ENCODE assay signal across 12 mouse cellular contexts in genomic region chr7:45928626-45929295, GRCm38 (mm10). TPM values are rescaled to one million over a fixed set of nuclear protein-coding genes. Genes with fewer than 3 reads are reported as not detected.
DNase-seq lines count a peak whose midpoint lies in the region; ATAC-seq and TF ChIP-seq lines count a peak whose summit lies in the region.
"Had no signal": no experiment of that assay in that cellular context is flagged by ENCODE, and none has a peak within 500 bp of the region (broad histone marks: within the 10 kb centered on the region; RNA-seq: fewer than 3 reads in every experiment).

No protein-coding gene starts in this region.

- TF ChIP-seq EP300 in heart, adult 2 months (IDR thresholded peaks at IDR 0.05; ENCODE audit: insufficient read depth, low read depth, low read length) = no peak

- DNase-seq in heart, adult 2 months = no peak
- no peak for DNase-seq in ES-E14 (ENCODE audit: low read depth, low spot score)
- no peak for DNase-seq in thymus, postnatal 36 days
- DNase-seq in MN1 (ENCODE audit: low spot score) = no peak
- no peak for DNase-seq in cerebellum, adult 18-20 months
- DNase-seq: liver, embryonic 13.5 days; right cerebral cortex, adult 18-20 months had no signal

- H3K79me2 ChIP-seq in heart, adult 2 months (replicated peaks; ENCODE audit: control insufficient read depth, insufficient read depth, low read length) = no peaks in the 10 kb centered on the region

- H3K4me1 ChIP-seq in heart, embryonic 13.5 days = peaks cover 7% of the 10 kb centered on the region
- no peaks in the 10 kb centered on the region; the same call in 1 of the 2 replicates for H3K4me1 ChIP-seq in heart, adult 2 months (ENCODE audit: control insufficient read depth, insufficient read depth, low read length)
- no peaks in the 10 kb centered on the region for H3K4me1 ChIP-seq in ES-E14 (ENCODE audit: control insufficient read depth in 2 of 2, insufficient read depth in 2 of 2, low read length in 2 of 2, poor library complexity in 1 of 2)
- peaks cover 7% of the 10 kb centered on the region for H3K4me1 ChIP-seq in forebrain, embryonic 15.5 days
- H3K4me1 ChIP-seq in midbrain, embryonic 12.5 days = no peaks in the 10 kb centered on the region

- H3K36me3 ChIP-seq in heart, embryonic 13.5 days = peaks cover 15% of the 10 kb centered on the region
- no peaks in the 10 kb centered on the region for H3K36me3 ChIP-seq in heart, adult 2 months (ENCODE audit: control insufficient read depth, insufficient read depth, low read length)
- peaks cover 3% of the 10 kb centered on the region; the same call in 1 of the 2 replicates for H3K36me3 ChIP-seq in ES-E14 (ENCODE audit: control insufficient read depth, insufficient read depth, low read length, poor library complexity, severe bottlenecking)
- H3K36me3 ChIP-seq in forebrain, embryonic 15.5 days = no peaks in the 10 kb centered on the region
- H3K36me3 ChIP-seq in midbrain, embryonic 12.5 days = no peaks in the 10 kb centered on the region
- H3K36me3 ChIP-seq: heart, embryonic 15.5 days had no signal

- peak overlapping the region; percentile 34; the same call in 1 of the 2 replicates for H3K4me2 ChIP-seq in heart, embryonic 13.5 days
- H3K4me2 ChIP-seq in forebrain, embryonic 15.5 days (replicated peaks) = 0 out of 2 replicates have a peak overlapping the region, but pooled peaks have one; percentile 10
- peak overlapping the region; percentile 22 for H3K4me2 ChIP-seq in midbrain, embryonic 12.5 days (replicated peaks)
- H3K4me2 ChIP-seq: heart, embryonic 15.5 days; liver, embryonic 13.5 days had no signal

- in situ Hi-C loops in ES-E14 (cut with MboI; ENCODE audit: low sequenced_read_pairs in 2 of 2, unreplicated experiment in 2 of 2) = loop anchor here (10.0 to 25.0 kb wide), 2 partner anchors 184 to 191 kb away; partner anchors contain the start of gene Spaca4 (in 1 of the 2)

- peaks cover 21% of the 10 kb centered on the region for H3K27me3 ChIP-seq in heart, embryonic 13.5 days (replicated peaks)
- no peaks in the 10 kb centered on the region for H3K27me3 ChIP-seq in heart, adult 2 months (ENCODE audit: control insufficient read depth, insufficient read depth, low read length)
- H3K27me3 ChIP-seq in forebrain, embryonic 15.5 days = peaks cover 3% of the 10 kb centered on the region; the same call in 1 of the 2 replicates
- H3K27me3 ChIP-seq in midbrain, embryonic 12.5 days = peaks cover 14% of the 10 kb centered on the region
- H3K27me3 ChIP-seq: megakaryocyte, embryonic 14.5 days had no signal

- no peak overlapping the region for H3K27ac ChIP-seq in heart, embryonic 13.5 days (replicated peaks)
- no peak overlapping the region for H3K27ac ChIP-seq in heart, adult 2 months
- peak overlapping the region; percentile 1; the same call in 1 of the 2 replicates for H3K27ac ChIP-seq in ES-E14 (ENCODE audit: insufficient read depth, low read depth, low read length, poor library complexity, severe bottlenecking)
- no peak overlapping the region for H3K27ac ChIP-seq in forebrain, embryonic 15.5 days (replicated peaks)
- no peak overlapping the region for H3K27ac ChIP-seq in midbrain, embryonic 12.5 days (replicated peaks)
- H3K27ac ChIP-seq: heart, embryonic 15.5 days; liver, embryonic 13.5 days had no signal

- TF ChIP-seq CTCF in heart, adult 2 months (IDR thresholded peaks at IDR 0.05) = no peak

- no peak overlapping the region for H3K9ac ChIP-seq in heart, embryonic 13.5 days
- no peak overlapping the region for H3K9ac ChIP-seq in heart, adult 2 months (ENCODE audit: low read depth, low read length)
- peak overlapping the region; percentile 48 for H3K9ac ChIP-seq in ES-E14 (ENCODE audit: insufficient read depth, low read depth, low read length, poor library complexity, severe bottlenecking)
- no peak overlapping the region for H3K9ac ChIP-seq in forebrain, embryonic 15.5 days (replicated peaks)
- no peak overlapping the region for H3K9ac ChIP-seq in midbrain, embryonic 12.5 days (replicated peaks)
- H3K9ac ChIP-seq: heart, embryonic 15.5 days; liver, embryonic 13.5 days had no signal

- H3K9me3 ChIP-seq in heart, embryonic 13.5 days = peaks cover 11% of the 10 kb centered on the region
- H3K9me3 ChIP-seq in ES-E14 (ENCODE audit: control insufficient read depth, insufficient read depth, low read depth, low read length) = no peaks in the 10 kb centered on the region
- H3K9me3 ChIP-seq in forebrain, embryonic 15.5 days = no peaks in the 10 kb centered on the region
- peaks cover 5% of the 10 kb centered on the region; the same call in 1 of the 2 replicates for H3K9me3 ChIP-seq in midbrain, embryonic 12.5 days
- H3K9me3 ChIP-seq: heart, embryonic 15.5 days had no signal

- intact Hi-C loops in heart, adult 2 months (cut with DNase I) = no loop called here

- no peak for TF ChIP-seq POLR2A in heart, adult 2 months (IDR thresholded peaks at IDR 0.05; ENCODE audit: insufficient read depth, low read depth, low read length)

- 17% methylated on average over 20 of the region's 23 CpGs for WGBS in heart, embryonic 13.5 days
- WGBS in heart, adult 2 months = 27% methylated on average over 20 of the region's 23 CpGs
- WGBS in forebrain, embryonic 15.5 days = 11% methylated on average over 18 of the region's 23 CpGs
- 10% methylated on average over 17 of the region's 23 CpGs for WGBS in midbrain, embryonic 12.5 days

- ATAC-seq in heart, embryonic 13.5 days (ENCODE audit: extremely low read depth, insufficient number of reproducible peaks, low FRiP score, low TSS enrichment) = no peak
- ATAC-seq in forebrain, embryonic 15.5 days (replicated peaks) = no peak
- ATAC-seq in midbrain, embryonic 12.5 days (ENCODE audit: low FRiP score, low read depth) = no peak

- H3K4me3 ChIP-seq in heart, embryonic 13.5 days = no peak overlapping the region
- no peak overlapping the region for H3K4me3 ChIP-seq in heart, adult 2 months
- H3K4me3 ChIP-seq in ES-E14 (ENCODE audit: insufficient read depth in 1 of 2, low read depth in 1 of 2, low read length in 2 of 2, poor library complexity in 1 of 2, severe bottlenecking in 1 of 2) = peak overlapping the region; percentile 62 to 65
- H3K4me3 ChIP-seq in forebrain, embryonic 15.5 days = no peak overlapping the region
- H3K4me3 ChIP-seq in midbrain, embryonic 12.5 days = no peak overlapping the region
- H3K4me3 ChIP-seq: heart, embryonic 15.5 days; liver, embryonic 13.5 days; megakaryocyte, embryonic 14.5 days had no signal

TF ChIP-seq in ES-E14, 5 proteins besides CTCF, POLR2A, EP300 and RAD21:
- TF ChIP-seq MAFK (IDR thresholded peaks at IDR 0.05; ENCODE audit: insufficient read depth, low read depth, low read length) (no peak), ZNF384 (IDR thresholded peaks at IDR 0.05; ENCODE audit: low read depth, low read length) (no peak), ZC3H11A (IDR thresholded peaks at IDR 0.05; ENCODE audit: borderline replicate concordance, low read depth, low read length) (no peak), HCFC1 (IDR thresholded peaks at IDR 0.05; ENCODE audit: borderline replicate concordance, insufficient read depth, low read length) (no peak)

RNA-seq across cellular contexts. Expression of gene Ccdc114, which starts 4.9 kb away (rescaled TPM):
- polyA plus RNA-seq in heart, embryonic 13.5 days (2015; fragmentation: Nextera tagmentation; extraction: Ambion mirVana) = 2.7 and 3.4 TPM in 2 replicates
- total RNA-seq in heart, adult 2 months (2021) = 1 to 10 TPM in 1 of 2 experiments, under 1 TPM in 1; 0.94 to 1.0 TPM
- 1.7 and 2.1 TPM in 2 replicates for polyA plus RNA-seq in heart, adult 2 months (2012; rRNA removed)
- total RNA-seq in ES-E14 (2012; rRNA removed) = 7.7 and 12.5 TPM in 2 replicates
- 2.5 and 4.9 TPM in 2 replicates for polyA plus RNA-seq in forebrain, embryonic 15.5 days (2015; fragmentation: Nextera tagmentation; extraction: Ambion mirVana)
- 2.2 and 3.4 TPM in 2 replicates for polyA plus RNA-seq in midbrain, embryonic 12.5 days (2016; fragmentation: Nextera tagmentation; extraction: Ambion mirVana)

RNA-seq across cellular contexts. Expression of gene Emp3, which starts 7.6 kb away (rescaled TPM):
- 84.1 and 92.1 TPM in 2 replicates for polyA plus RNA-seq in heart, embryonic 13.5 days (2015; fragmentation: Nextera tagmentation; extraction: Ambion mirVana)
- total RNA-seq in heart, adult 2 months (2021) = 10 to 100 TPM; 24.2 to 29.2 TPM
- polyA plus RNA-seq in heart, adult 2 months (2012; rRNA removed) = 59.7 and 77.7 TPM in 2 replicates
- total RNA-seq in ES-E14 (2012; rRNA removed) = 43.8 and 56.5 TPM in 2 replicates
- polyA plus RNA-seq in forebrain, embryonic 15.5 days (2015; fragmentation: Nextera tagmentation; extraction: Ambion mirVana) = 17.2 and 18.5 TPM in 2 replicates
- polyA plus RNA-seq in midbrain, embryonic 12.5 days (2016; fragmentation: Nextera tagmentation; extraction: Ambion mirVana) = 33.9 and 46.5 TPM in 2 replicates

RNA-seq across cellular contexts. Expression of gene Tmem143, which starts 32.0 kb away (rescaled TPM):
- polyA plus RNA-seq in heart, embryonic 13.5 days (2015; fragmentation: Nextera tagmentation; extraction: Ambion mirVana) = 5.8 and 6.8 TPM in 2 replicates
- total RNA-seq in heart, adult 2 months (2021) = 100 to 1,000 TPM; 113 to 132 TPM
- 205 and 206 TPM in 2 replicates for polyA plus RNA-seq in heart, adult 2 months (2012; rRNA removed)
- 26.0 and 34.8 TPM in 2 replicates for total RNA-seq in ES-E14 (2012; rRNA removed)
- 4.8 and 5.7 TPM in 2 replicates for polyA plus RNA-seq in forebrain, embryonic 15.5 days (2015; fragmentation: Nextera tagmentation; extraction: Ambion mirVana)
- polyA plus RNA-seq in midbrain, embryonic 12.5 days (2016; fragmentation: Nextera tagmentation; extraction: Ambion mirVana) = 4.4 and 4.9 TPM in 2 replicates

RNA-seq across cellular contexts. Expression of gene Syngr4, which starts 32.2 kb away (rescaled TPM):
- 0.90 and 1.1 TPM in 2 replicates for polyA plus RNA-seq in heart, embryonic 13.5 days (2015; fragmentation: Nextera tagmentation; extraction: Ambion mirVana)
- total RNA-seq in heart, adult 2 months (2021) = not detected
- polyA plus RNA-seq in heart, adult 2 months (2012; rRNA removed) = 0.38 and 0.53 TPM in 2 replicates
- 0.74 TPM in 1 of 2 replicates, not detected in the other for total RNA-seq in ES-E14 (2012; rRNA removed)
- 0.33 TPM in 1 of 2 replicates, not detected in the other for polyA plus RNA-seq in forebrain, embryonic 15.5 days (2015; fragmentation: Nextera tagmentation; extraction: Ambion mirVana)
- polyA plus RNA-seq in midbrain, embryonic 12.5 days (2016; fragmentation: Nextera tagmentation; extraction: Ambion mirVana) = 0.34 and 0.42 TPM in 2 replicates

RNA-seq across cellular contexts. Expression of gene Grin2d, which starts 50.6 kb away (rescaled TPM):
- polyA plus RNA-seq in heart, embryonic 13.5 days (2015; fragmentation: Nextera tagmentation; extraction: Ambion mirVana) = 0.13 and 0.23 TPM in 2 replicates
- under 1 TPM; 0.31 to 0.43 TPM for total RNA-seq in heart, adult 2 months (2021)
- polyA plus RNA-seq in heart, adult 2 months (2012; rRNA removed) = 0.56 and 0.92 TPM in 2 replicates
- total RNA-seq in ES-E14 (2012; rRNA removed) = 0.67 and 0.90 TPM in 2 replicates
- polyA plus RNA-seq in forebrain, embryonic 15.5 days (2015; fragmentation: Nextera tagmentation; extraction: Ambion mirVana) = 0.84 and 0.92 TPM in 2 replicates
- 0.60 and 1.0 TPM in 2 replicates for polyA plus RNA-seq in midbrain, embryonic 12.5 days (2016; fragmentation: Nextera tagmentation; extraction: Ambion mirVana)

Comparison
In these comparisons a context has a peak if more than half of its experiments do, and no peak if none do; other contexts are left out.
1. RNA of gene Tmem143, which starts 32.0 kb away (polyA plus RNA-seq): 205 to 206 TPM in heart, adult 2 months; 5.8 to 6.8 TPM in heart, embryonic 13.5 days, 4.4 to 4.9 TPM in midbrain, embryonic 12.5 days and 4.8 to 5.7 TPM in forebrain, embryonic 15.5 days; every median in the first group is over 10 times any median in the second.
2. H3K4me3 ChIP-seq: peak in ES-E14 (2 of 2); none in heart, embryonic 13.5 days (single experiment), heart, adult 2 months (single experiment), forebrain, embryonic 15.5 days (single experiment) and midbrain, embryonic 12.5 days (single experiment).
3. Peak in every context shown above with its lines, with median percentiles within 50 percentile points of each other: H3K4me2 ChIP-seq.